In genomic region chr6:136345034-136345433, GRCm38 (mm10) we compare ENCODE assay signal across 32 mouse cellular contexts. TPM values are rescaled to one million over a fixed set of nuclear protein-coding genes. Genes with fewer than 3 reads are reported as not detected.
DNase-seq lines count a peak whose midpoint lies in the region; ATAC-seq and TF ChIP-seq lines count a peak whose summit lies in the region.
"Had no signal": no experiment of that assay in that cellular context is flagged by ENCODE, and none has a peak within 500 bp of the region (broad histone marks: within the 10 kb centered on the region; RNA-seq: fewer than 3 reads in every experiment).

No protein-coding gene starts in this region.

- no peaks in the 10 kb centered on the region for H3K36me3 ChIP-seq in heart, embryonic 10.5 days
- no peaks in the 10 kb centered on the region for H3K36me3 ChIP-seq in forebrain, embryonic 16.5 days (ENCODE audit: control insufficient read depth, insufficient read depth)
- H3K36me3 ChIP-seq: G1E; hindbrain, embryonic 12.5 days; hindbrain, embryonic 15.5 days; intestine, embryonic 15.5 days had no signal

- ATAC-seq in forebrain, embryonic 16.5 days: no peak
- ATAC-seq: forebrain, embryonic 14.5 days; intestine, embryonic 15.5 days; Patski had no signal

- DNase-seq in cerebellum, postnatal 14 days: peak; percentile 11 to 14
- no peak for DNase-seq in cerebellum, adult 9-11 months
- DNase-seq in heart, embryonic 10.5 days (ENCODE audit: low spot score): peak; percentile 60
- DNase-seq in heart, postnatal 14 days: no peak
- DNase-seq in left cerebral cortex, adult 2 months (ENCODE audit: extremely low spot score in 1 of 2, low spot score in 2 of 2): no peak
- DNase-seq in left cerebral cortex, adult 11 months (ENCODE audit: low spot score): no peak
- DNase-seq: adrenal gland, postnatal 10 days; adrenal gland, postnatal 36 days; B cell, adult 2 months; cerebellum, adult 2 months; cerebellum, postnatal 25 days; gastrocnemius, postnatal 25 days; heart, adult 2 months; heart, postnatal 4 days; kidney, adult 11 months had no signal

- H3K9ac ChIP-seq in forebrain, embryonic 16.5 days (replicated peaks; ENCODE audit: low read depth, low read length): no peak overlapping the region
- H3K9ac ChIP-seq: hindbrain, embryonic 12.5 days; hindbrain, embryonic 15.5 days; intestine, embryonic 15.5 days had no signal

- no peak for TF ChIP-seq CTCF in left cerebral cortex, adult 2 months (IDR thresholded peaks at IDR 0.05)

- WGBS in heart, embryonic 10.5 days: 80% methylated on average over 6 of the region's 6 CpGs
- 90% methylated on average over 6 of the region's 6 CpGs for whole genome bisulfite sequencing in forebrain, embryonic 16.5 days

- H3K4me3 ChIP-seq in heart, embryonic 10.5 days: no peak overlapping the region
- H3K4me3 ChIP-seq in left cerebral cortex, adult 2 months: no peak overlapping the region
- no peak overlapping the region for H3K4me3 ChIP-seq in forebrain, embryonic 16.5 days (replicated peaks; ENCODE audit: low read length)
- H3K4me3 ChIP-seq: heart, adult 2 months; hindbrain, embryonic 12.5 days; hindbrain, embryonic 15.5 days; intestine, embryonic 15.5 days had no signal

- no peaks in the 10 kb centered on the region for H3K9me3 ChIP-seq in heart, embryonic 10.5 days
- H3K9me3 ChIP-seq in forebrain, embryonic 16.5 days (ENCODE audit: control insufficient read depth, low read length): no peaks in the 10 kb centered on the region
- H3K9me3 ChIP-seq: hindbrain, embryonic 12.5 days; hindbrain, embryonic 15.5 days; intestine, embryonic 15.5 days had no signal

- no peak overlapping the region for H3K27ac ChIP-seq in heart, embryonic 10.5 days
- peak overlapping the region; percentile 87 for H3K27ac ChIP-seq in left cerebral cortex, adult 2 months
- no peak overlapping the region for H3K27ac ChIP-seq in forebrain, embryonic 16.5 days (ENCODE audit: low read length)
- H3K27ac ChIP-seq: heart, adult 2 months; hindbrain, embryonic 12.5 days; hindbrain, embryonic 15.5 days; intestine, embryonic 15.5 days had no signal

- no peaks in the 10 kb centered on the region for H3K4me1 ChIP-seq in heart, embryonic 10.5 days
- no peaks in the 10 kb centered on the region for H3K4me1 ChIP-seq in forebrain, embryonic 16.5 days (replicated peaks; ENCODE audit: control insufficient read depth, insufficient read depth, low read length)
- H3K4me1 ChIP-seq: hindbrain, embryonic 15.5 days; intestine, embryonic 15.5 days had no signal

- no peaks in the 10 kb centered on the region for H3K27me3 ChIP-seq in heart, embryonic 10.5 days (ENCODE audit: insufficient read depth, poor library complexity, severe bottlenecking)
- H3K27me3 ChIP-seq in forebrain, embryonic 16.5 days (replicated peaks; ENCODE audit: control insufficient read depth, insufficient read depth, low read length): no peaks in the 10 kb centered on the region
- H3K27me3 ChIP-seq: hindbrain, embryonic 12.5 days; hindbrain, embryonic 15.5 days; intestine, embryonic 15.5 days had no signal

- intact Hi-C loops in heart, postnatal 14 days (cut with DNase I): no loop called here
- intact Hi-C loops in left cerebral cortex, adult 2 months (cut with DNase I): loop anchor here (2.0 kb wide), 1 partner anchor 172 kb away; the partner anchor contains the start of gene Grin2b

- H3K4me2 ChIP-seq in forebrain, embryonic 16.5 days (ENCODE audit: low read length): no peak overlapping the region
- H3K4me2 ChIP-seq: heart, embryonic 11.5 days; hindbrain, embryonic 12.5 days; hindbrain, embryonic 15.5 days; intestine, embryonic 15.5 days had no signal

RNA-seq across cellular contexts. Expression of gene Gm8994, which starts 17.7 kb away (rescaled TPM):
- not detected in 2 replicates for polyA plus RNA-seq in heart, embryonic 10.5 days (2016; fragmentation: Nextera tagmentation; extraction: Ambion mirVana)
- total RNA-seq in heart, postnatal 14 days (2021): not detected
- not detected for total RNA-seq in left cerebral cortex, adult 2 months (2021)
- not detected in 2 replicates for polyA plus RNA-seq in forebrain, embryonic 16.5 days (2015; fragmentation: Nextera tagmentation; extraction: Ambion mirVana)
- total RNA-seq: adrenal gland, adult 18-20 months; adrenal gland, postnatal 10 days; adrenal gland, postnatal 36 days; CH12.LX; common myeloid progenitor, adult 5-6 weeks; G1E; gastrocnemius, adult 8-10 months; gastrocnemius, postnatal 25 days; heart, adult 2 months; heart, postnatal 4 days had no signal
- polyA plus RNA-seq: embryonic facial prominence, embryonic 14.5 days; forebrain, embryonic 11.5 days; forebrain, embryonic 14.5 days; gonadal fat pad, adult 2 months; heart, adult 2 months; heart, embryonic 11.5 days; heart, embryonic 14.5 days; heart, postnatal 0 days; hindbrain, embryonic 12.5 days; hindbrain, embryonic 15.5 days; intestine, embryonic 15.5 days had no signal

Comparison
In these comparisons a context has a peak if more than half of its experiments do, and no peak if none do; other contexts are left out.
1. DNase-seq: peak in cerebellum, postnatal 14 days (2 of 2) and heart, embryonic 10.5 days (single experiment); none in cerebellum, adult 9-11 months (single experiment), heart, postnatal 14 days (0 of 2), left cerebral cortex, adult 2 months (0 of 2) and left cerebral cortex, adult 11 months (single experiment).